Mouse (Mus musculus) ES-CJ7 (cell line): ENCODE measurements around the gene Olfr1087.
"Not testable (repeated sequence)": the region's sequence is repeated elsewhere in the genome, so short reads cannot be mapped to it uniquely, and the experiment has no call there.

Source experiments
- DNase-seq: peaks from one replicate; pipeline ENCODE4 v3.0.0; 2011; ENCODE audit warnings: low read depth, low spot score

The Olfr1087 gene

GRCm38 (mm10) chr2:86698295-86698694 is at the start of gene Olfr1087:
Olfr1087 (minus strand) TSS chr2:86698395.
- no peak for DNase-seq

- DNase-seq: no peak
Measured at GRCm38 (mm10) chr2:86733601-86734000, 35.4 kb upstream of the Olfr1087 start, which contains the start of gene Olfr1089. Olfr1089 (minus strand) TSS chr2:86733701.

- no peak for DNase-seq
Measured at GRCm38 (mm10) chr2:86679992-86680391, 18.2 kb downstream of the Olfr1087 start, which contains the start of gene Olfr1086. Olfr1086 (minus strand) TSS chr2:86680092.

GRCm38 (mm10) chr2:86661919-86662318 is 36.3 kb downstream of the Olfr1087 start, which contains the start of gene Olfr1085:
Olfr1085 (minus strand) TSS chr2:86662019.
- no peak for DNase-seq

GRCm38 (mm10) chr2:86639625-86640024 is 58.6 kb downstream of the Olfr1087 start, which contains the start of gene Olfr1084:
Olfr1084 (minus strand) TSS chr2:86639725.
- DNase-seq: not testable (repeated sequence)
